Mouse (Mus musculus) mouse embryonic stem cell (cell line): ENCODE measurements at regions not wholly inside any gene's neighbourhood (a gene's known extent, or its start where the extent isn't known, plus 50 kb on each side); places are given as distances from the start of the nearest gene placed in this dataset.

ENCODE experiments used
- in situ Hi-C, 2 experiments: fragments of 300-500 bp; cut with MboI; formaldehyde crosslinking; loops; 1 replicate in 1 of 2; 3 replicates in 1 of 2; pipeline ENCODE4 v1.14.3; 2019 to 2020; ENCODE audit warnings: low sequenced_read_pairs in 2 of 2, low pct_unique_long_range_greater_than_20kb in 1 of 2, mixed read lengths in 1 of 2; ENCODE audit not compliant: unreplicated experiment in 1 of 2

- in situ Hi-C loops, result no loop called here
Measured at GRCm38 (mm10) chr2:12614345-12614744, 195.1 kb upstream of the Mindy3 start.

DNA sequence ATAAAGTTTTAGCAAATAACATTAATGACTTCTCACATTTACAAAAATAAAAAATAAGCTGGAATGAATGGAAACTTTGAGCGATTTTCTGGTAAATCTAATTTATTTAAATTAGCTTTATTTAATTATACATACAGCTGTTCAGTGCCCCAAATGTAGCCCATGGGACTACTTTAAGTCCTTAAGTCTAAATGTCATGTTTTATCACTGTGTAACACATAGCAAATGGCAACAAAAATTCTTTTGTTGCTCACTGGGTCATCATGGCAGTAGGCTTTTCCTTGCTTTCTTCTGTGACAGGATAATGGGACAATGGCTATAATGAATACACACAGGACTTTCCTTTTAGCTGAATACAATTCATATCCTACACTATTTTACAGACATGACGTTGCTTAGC lies 194.6 kb upstream of the Mindy3 start:
- in situ Hi-C loops, result no loop called here

DNA sequence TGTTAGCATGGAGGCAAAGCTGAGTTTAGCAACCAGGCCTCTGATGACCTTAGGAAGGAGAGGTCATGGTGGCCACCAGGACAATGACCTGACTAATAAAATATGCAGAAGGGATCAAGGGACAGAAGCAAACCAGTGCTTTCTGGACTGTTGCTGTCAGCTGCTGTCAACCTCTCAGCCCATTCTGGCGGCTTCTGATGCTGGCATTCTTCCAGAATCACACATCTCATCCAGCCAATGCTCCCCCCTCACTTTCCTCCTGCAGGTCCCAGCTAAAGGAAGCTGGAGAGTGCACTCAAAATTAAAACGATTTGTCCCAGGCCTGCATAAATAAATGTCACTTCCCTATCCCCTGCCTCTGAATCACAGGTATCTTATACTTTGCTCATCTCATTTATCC lies 163.3 kb upstream of the Mindy3 start:
- in situ Hi-C loops, result no loop called here

DNA sequence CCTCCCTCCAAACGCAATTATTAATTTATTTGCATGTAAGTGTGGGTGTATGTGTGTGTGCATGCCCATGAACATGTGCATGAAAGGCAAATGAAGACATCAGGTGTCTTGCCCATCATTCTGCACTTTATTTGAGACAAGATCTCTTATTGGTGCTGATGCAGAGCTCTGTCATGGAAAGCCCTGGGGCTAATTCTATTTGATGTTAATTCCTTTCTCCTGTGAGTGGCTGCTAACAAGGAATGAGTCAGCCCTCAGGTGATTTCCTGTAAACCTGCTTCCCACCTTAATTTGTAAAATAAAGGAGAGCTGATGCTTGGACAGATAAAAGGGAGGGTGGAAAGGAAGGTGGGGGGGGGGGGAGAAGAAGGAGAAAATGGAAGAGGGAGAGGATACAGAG lies 138.5 kb upstream of the Mindy3 start:
- in situ Hi-C loops, result no loop called here

- in situ Hi-C loops, result no loop called here
Measured at GRCm38 (mm10) chr2:12522411-12522810, 103.1 kb upstream of the Mindy3 start.

DNA sequence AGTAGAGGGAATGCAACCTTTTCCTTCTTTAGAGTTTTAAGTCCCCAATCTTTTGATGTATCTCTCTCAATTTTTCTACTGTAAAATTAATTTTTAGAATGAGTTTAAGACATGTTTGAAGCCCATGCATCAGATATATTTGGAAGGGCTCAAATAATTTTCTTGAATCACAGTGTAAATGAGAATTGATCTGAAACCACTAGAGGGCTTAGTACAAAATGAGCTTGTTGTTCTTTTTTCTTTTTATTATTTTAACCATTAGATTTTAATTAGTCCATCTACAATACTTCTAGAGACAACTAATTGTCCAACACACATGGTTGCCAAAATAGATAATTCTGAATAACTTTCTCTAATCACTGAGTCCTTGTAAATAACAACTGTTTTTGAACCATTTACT lies 102.5 kb upstream of the Mindy3 start:
- in situ Hi-C loops, result no loop called here

GRCm38 (mm10) chr2:12492369-12492768 lies 73.1 kb upstream of the Mindy3 start:
- in situ Hi-C loops, result no loop called here

DNA sequence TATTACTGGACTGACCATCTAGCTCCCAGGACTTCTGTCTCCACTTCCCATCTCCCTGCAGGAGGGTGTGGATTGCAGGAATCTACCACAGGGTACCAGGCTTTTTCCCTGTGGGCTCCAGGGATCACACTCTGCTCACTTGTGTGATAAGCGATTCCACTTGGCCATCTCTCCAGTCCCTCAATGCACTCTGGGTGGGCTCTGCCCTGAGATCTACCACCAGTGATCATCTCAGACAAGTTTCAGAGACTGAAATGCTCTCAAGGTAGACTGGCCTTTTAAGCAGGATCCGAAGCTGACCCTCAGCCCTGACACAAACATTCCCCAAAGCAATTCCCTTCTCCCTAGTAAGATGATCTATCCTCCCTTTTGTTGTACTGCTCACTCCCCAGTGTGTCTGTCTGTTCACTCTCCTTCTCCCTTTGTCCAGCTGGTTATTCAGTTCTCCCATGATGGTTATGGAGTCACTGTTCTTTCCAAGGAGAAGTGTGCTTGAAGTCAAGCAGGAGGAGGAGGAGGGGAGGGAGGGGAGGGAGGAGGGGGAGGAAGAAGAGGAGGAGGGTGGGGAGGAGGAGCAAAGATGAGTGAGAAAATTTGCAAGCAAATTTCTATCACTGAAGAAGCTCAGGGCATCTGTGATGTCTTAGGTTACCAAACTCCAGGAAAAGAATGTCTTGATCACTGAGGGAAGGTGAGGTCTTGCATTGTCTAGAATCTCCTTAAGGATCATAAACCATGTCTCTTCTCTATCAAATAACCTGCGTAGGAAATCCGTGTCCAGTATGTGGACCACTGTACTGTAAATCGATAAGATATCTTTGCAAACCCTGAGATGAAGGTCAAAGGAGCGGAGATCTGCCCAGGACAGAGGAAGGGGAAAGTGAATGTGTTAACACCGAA lies 50.4 kb upstream of the Mindy3 start:
- in situ Hi-C loops, result loop anchor here in 1 of 2 experiments (25.0 kb wide), 1 partner anchor 793 kb away; the partner anchor contains the start of gene Rsu1
